Mouse (Mus musculus) granulocyte monocyte progenitor cell, adult 5-6 weeks (primary cell): ENCODE data around the gene Rnf214. TPM values are rescaled to one million over a fixed set of nuclear protein-coding genes. Genes with fewer than 3 reads are reported as not detected.
A peak's percentile ranks its signal among the peaks of the same experiment; 100 is the strongest.

Experiments
- ATAC-seq: replicated peaks from 2 replicates; pipeline ENCODE4 v1.8.0; 2016; ENCODE audit warnings: mild to moderate bottlenecking, moderate TSS enrichment, inconsistent platforms; ENCODE audit not compliant: poor library complexity, severe bottlenecking
- total RNA-seq, 2 experiments: library from RNA; stranded (forward) in 1 of 2; stranded (reverse) in 1 of 2; fragments of 200-712, 200-1000 nt in 1 of 2; fragments of >200 nt in 1 of 2; fragmentation: Nextera tagmentation in 1 of 2; gene quantifications; 2 replicates each; pipeline ENCODE4 v1.2.3; 2014 to 2017

Gene Rnf214
- total RNA-seq (2014; fragmentation: Nextera tagmentation) (26.8 and 31.6 TPM in 2 replicates), total RNA-seq (2017) (16.6 and 22.4 TPM in 2 replicates)

GRCm38 (mm10) chr9:45906355-45907077 lies at the start of gene Rnf214, which contains the start of gene Pcsk7:
Rnf214 (minus strand) TSS chr9:45906911.
Pcsk7 (plus strand) TSS chr9:45906497.
- ATAC-seq = peak; percentile 78

GRCm38 (mm10) chr9:45955107-45955963 lies 48.6 kb upstream of the Rnf214 start, which contains the start of gene Sidt2:
Sidt2 (minus strand) TSS chr9:45955258.
- ATAC-seq = peak; percentile 55

GRCm38 (mm10) chr9:45954294-45955106 lies 47.8 kb upstream of the Rnf214 start:
- peak; percentile 12; the same call in 1 of the 2 replicates for ATAC-seq

GRCm38 (mm10) chr9:45953511-45954293 lies 47.0 kb upstream of the Rnf214 start:
- ATAC-seq = peak; percentile 54

GRCm38 (mm10) chr9:45952890-45953289 lies 46.2 kb upstream of the Rnf214 start:
- ATAC-seq = no peak

GRCm38 (mm10) chr9:45952057-45952456 lies 45.3 kb upstream of the Rnf214 start:
- ATAC-seq = no peak

GRCm38 (mm10) chr9:45946872-45947183 lies 40.1 kb upstream of the Rnf214 start:
- no peak for ATAC-seq

- ATAC-seq = no peak
These were observed 39.6 kb upstream of the Rnf214 start for GRCm38 (mm10) chr9:45946182-45946871.

GRCm38 (mm10) chr9:45945721-45946120 lies 39.0 kb upstream of the Rnf214 start:
- ATAC-seq = peak; percentile 17

GRCm38 (mm10) chr9:45944506-45945400 lies 38.0 kb upstream of the Rnf214 start:
- ATAC-seq = peak; percentile 58

- no peak for ATAC-seq
These were observed 37.2 kb upstream of the Rnf214 start for GRCm38 (mm10) chr9:45943628-45944505.

- no peak for ATAC-seq
These were observed 36.2 kb upstream of the Rnf214 start for GRCm38 (mm10) chr9:45942916-45943315.

- ATAC-seq = no peak
These were observed 35.8 kb upstream of the Rnf214 start for GRCm38 (mm10) chr9:45942464-45942863.

- ATAC-seq = no peak
These were observed 34.7 kb upstream of the Rnf214 start for GRCm38 (mm10) chr9:45941329-45941888.

- no peak for ATAC-seq
These were observed 33.1 kb upstream of the Rnf214 start for GRCm38 (mm10) chr9:45939794-45940193.

- no peak for ATAC-seq
These were observed 32.4 kb upstream of the Rnf214 start for GRCm38 (mm10) chr9:45938952-45939637.
